Mouse (Mus musculus) ZHBTc4 (cell line): Measurements from ENCODE around the gene Shpk.

ENCODE experiments used
- DNase-seq: peaks from one replicate; pipeline ENCODE4 v3.0.0-alpha.2; 2011; ENCODE audit warnings: low read depth, low spot score

The Shpk gene

DNA sequence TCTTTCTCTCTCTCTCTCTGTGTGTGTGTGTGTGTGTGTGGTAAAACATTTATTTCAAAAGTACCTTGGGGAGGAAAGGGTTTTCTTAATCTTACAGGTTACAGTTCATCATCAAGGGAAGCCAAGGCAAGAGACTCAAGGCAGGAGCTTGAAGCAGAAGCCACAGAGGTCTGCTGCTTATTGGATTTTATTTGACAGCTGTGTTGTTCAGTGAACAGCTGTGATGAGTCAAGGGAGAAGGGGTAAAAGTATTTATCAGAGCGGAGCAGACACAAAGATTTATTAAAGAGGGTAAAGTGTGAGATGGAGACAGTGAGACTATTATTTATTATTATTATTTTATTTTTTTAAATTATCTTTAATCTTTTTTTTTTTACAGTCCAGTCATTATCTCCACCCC is 62.1 kb downstream of the Shpk start:
- no peak for DNase-seq

DNA sequence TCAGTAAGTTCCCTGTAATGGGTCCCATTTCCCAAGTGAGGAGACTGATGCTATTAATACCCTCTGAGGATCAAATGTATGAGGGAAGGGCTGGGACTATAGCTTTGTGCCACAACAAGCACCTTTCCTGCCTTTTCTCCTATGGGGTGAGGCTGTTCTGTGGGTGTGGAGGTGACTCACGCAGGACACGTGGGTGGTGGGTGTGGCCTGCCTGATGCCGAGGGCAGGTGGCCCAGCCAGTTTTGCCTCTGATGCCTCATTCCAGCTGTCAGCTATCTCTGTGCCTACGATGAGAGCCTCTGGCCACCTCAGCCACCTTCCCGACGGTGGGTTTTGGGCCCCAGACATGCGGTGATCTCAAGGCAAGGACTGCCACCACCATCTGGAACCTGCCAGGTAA is 68.0 kb downstream of the Shpk start, which contains the start of gene Trpv3:
Gene Trpv3, plus strand, starts transcription at position 122 of the 400 bp plus-strand sequence.
- no peak for DNase-seq
